Mouse (Mus musculus): ENCODE results near the gene Tmbim4. TPM values are rescaled to one million over a fixed set of nuclear protein-coding genes. Genes with fewer than 3 reads are reported as not detected.

The Tmbim4 gene
- 100 to 1,000 TPM; 134 to 184 TPM for polyA plus RNA-seq (2017; shearing (Covaris generic))

GRCm38 (mm10) chr10:120201131-120201921, at the start of gene Tmbim4:
Gene Tmbim4, plus strand, starts transcription at chr10:120201590.

DNA sequence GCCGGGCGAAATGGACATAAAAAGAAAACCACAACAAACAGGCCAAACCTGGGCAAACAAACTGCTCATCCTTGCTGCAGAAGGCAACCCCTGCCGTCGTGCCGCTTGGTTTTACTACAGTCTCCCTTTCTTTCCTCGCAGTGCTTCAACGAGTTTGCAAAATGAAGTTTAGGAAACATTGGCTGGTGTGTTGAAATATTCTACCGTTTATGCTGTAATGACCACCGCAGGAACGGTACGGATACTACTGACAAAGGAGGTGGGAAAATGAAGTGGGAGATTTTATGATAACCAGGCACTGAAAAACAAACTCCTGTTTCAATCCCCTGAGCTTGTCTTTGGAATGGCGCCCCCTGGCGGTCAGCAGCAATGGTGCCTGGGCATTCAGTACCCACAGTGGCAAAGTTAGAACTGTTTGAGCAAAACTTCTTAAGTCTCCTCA, 592 bp downstream of the Tmbim4 start, which contains the start of gene Irak3:
Gene Irak3 (minus strand): TSS at position 170 of the 442 bp plus-strand sequence.

DNA sequence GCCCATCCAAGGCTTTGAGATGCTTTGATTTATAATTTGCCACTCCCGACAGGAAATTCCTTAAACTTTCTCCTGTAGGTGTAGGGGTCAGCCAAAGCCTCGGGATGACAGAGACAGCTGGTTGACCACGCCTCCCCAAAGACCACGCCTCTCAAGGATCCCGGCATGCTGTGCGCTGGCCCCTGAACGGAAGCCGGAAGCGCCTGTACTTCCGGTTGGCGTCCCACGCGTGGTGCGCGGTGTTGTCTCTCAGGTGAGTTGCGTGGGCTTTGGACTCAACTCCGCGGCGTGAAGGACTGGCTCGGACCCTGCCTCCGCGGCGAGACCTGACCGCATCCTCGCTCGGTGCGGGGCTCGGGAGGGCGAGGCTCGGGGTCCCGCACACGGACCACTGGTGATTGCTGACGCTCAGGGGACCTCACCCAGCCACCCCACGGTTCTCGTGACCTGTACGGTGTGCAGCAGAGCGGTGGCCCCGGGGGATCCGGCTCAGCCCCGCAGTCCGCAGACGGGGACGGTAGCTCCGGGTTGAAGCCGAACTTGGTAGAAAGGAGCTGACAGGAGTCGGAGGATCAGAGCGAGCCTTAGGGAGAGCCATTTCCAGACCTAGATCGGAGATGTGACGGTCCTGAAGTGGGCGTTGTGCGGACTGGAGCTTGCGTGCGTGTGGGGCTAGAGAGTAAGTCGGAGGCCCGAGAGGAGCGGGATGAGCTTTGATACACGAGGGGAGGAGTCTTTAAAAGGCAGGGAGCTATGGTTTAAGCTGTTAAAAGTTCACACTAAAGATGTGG, 25.7 kb downstream of the Tmbim4 start, which contains the start of gene Llph:
Gene Llph (plus strand): TSS at position 200 of the 791 bp plus-strand sequence.

Other genes with a start within 250 kb of the Tmbim4 start
- 10 to 100 TPM; 12.8 to 21.4 TPM for gene Helb, start 88.6 kb upstream of the Tmbim4 start, polyA plus RNA-seq (2017; shearing (Covaris generic))
- 10 to 100 TPM in 1 of 2 experiments, 1 to 10 TPM in 1; 4.8 to 10.6 TPM for gene Irak3, start 540 bp downstream of the Tmbim4 start, polyA plus RNA-seq (2017; shearing (Covaris generic))
- 10 to 100 TPM; 78.7 to 95.1 TPM for gene Llph, start 25.5 kb downstream of the Tmbim4 start, polyA plus RNA-seq (2017; shearing (Covaris generic))